Mouse (Mus musculus) urinary bladder, postnatal 25 days (tissue): Measurements from ENCODE around the gene Clmp.

Experiments
- DNase-seq: peaks from one replicate; pipeline ENCODE4 v3.0.0; 2022; ENCODE audit warnings: low spot score

Clmp gene

GRCm38 (mm10) chr9:40685801-40686420 lies at the start of gene Clmp:
Gene Clmp, plus strand, starts transcription at chr9:40685962.
- DNase-seq = peak; percentile 14

- peak; percentile 58 for DNase-seq
These were observed 49.7 kb upstream of the Clmp start for GRCm38 (mm10) chr9:40636054-40636453.

GRCm38 (mm10) chr9:40637705-40638393 lies 47.9 kb upstream of the Clmp start:
- DNase-seq = no peak

GRCm38 (mm10) chr9:40638394-40639049 lies 47.2 kb upstream of the Clmp start:
- DNase-seq = peak; percentile 19

GRCm38 (mm10) chr9:40639536-40640187 lies 46.1 kb upstream of the Clmp start:
- DNase-seq = no peak

GRCm38 (mm10) chr9:40641318-40641717 lies 44.4 kb upstream of the Clmp start:
- no peak for DNase-seq

GRCm38 (mm10) chr9:40642470-40643220 lies 43.1 kb upstream of the Clmp start:
- no peak for DNase-seq

GRCm38 (mm10) chr9:40649444-40649843 lies 36.3 kb upstream of the Clmp start:
- no peak for DNase-seq

GRCm38 (mm10) chr9:40649983-40650382 lies 35.8 kb upstream of the Clmp start:
- DNase-seq = no peak

- no peak for DNase-seq
These were observed 34.4 kb upstream of the Clmp start for GRCm38 (mm10) chr9:40651239-40651859.

GRCm38 (mm10) chr9:40652757-40653156 lies 33.0 kb upstream of the Clmp start:
- DNase-seq = no peak

- DNase-seq = no peak
These were observed 19.5 kb upstream of the Clmp start for GRCm38 (mm10) chr9:40666190-40666803.

- no peak for DNase-seq
These were observed 15.4 kb upstream of the Clmp start, which contains the start of gene Gm21915 for GRCm38 (mm10) chr9:40670313-40670712. Gene Gm21915, plus strand, starts transcription at chr9:40670613.

- DNase-seq = no peak
These were observed 14.3 kb upstream of the Clmp start for GRCm38 (mm10) chr9:40671323-40671930.

- DNase-seq = no peak
These were observed 10.4 kb upstream of the Clmp start for GRCm38 (mm10) chr9:40675203-40675958.

GRCm38 (mm10) chr9:40678653-40679052 lies 7.1 kb upstream of the Clmp start:
- no peak for DNase-seq

GRCm38 (mm10) chr9:40686421-40686899 lies 698 bp downstream of the Clmp start:
- DNase-seq = peak; percentile 19

GRCm38 (mm10) chr9:40687053-40687452 lies 1.3 kb downstream of the Clmp start:
- no peak for DNase-seq

- no peak for DNase-seq
These were observed 1.8 kb downstream of the Clmp start for GRCm38 (mm10) chr9:40687553-40687952.

GRCm38 (mm10) chr9:40690511-40690910 lies 4.7 kb downstream of the Clmp start:
- no peak for DNase-seq
